ENCODE assay signal across 8 mouse cellular contexts in the genomic region with DNA sequence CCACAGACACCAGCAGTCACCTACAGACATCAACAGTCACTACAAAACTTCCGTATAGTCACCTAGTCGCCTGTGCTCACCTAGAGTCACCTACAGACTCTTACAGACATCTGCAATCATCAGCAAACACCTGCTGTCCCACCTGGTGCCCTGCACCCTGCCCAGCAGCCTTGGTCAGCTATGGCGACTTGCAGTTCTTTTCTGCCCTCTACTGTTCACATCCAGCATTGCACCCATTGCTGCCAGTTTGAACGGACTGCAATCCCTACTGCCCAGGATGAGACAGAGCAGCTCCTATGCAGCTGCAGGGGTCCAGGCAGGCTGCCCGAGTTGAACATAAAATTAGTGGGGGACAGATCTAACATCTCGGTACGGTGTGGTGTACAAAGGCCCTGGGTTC. TPM values are rescaled to one million over a fixed set of nuclear protein-coding genes. Genes with fewer than 3 reads are reported as not detected.
DNase-seq lines count a peak whose midpoint lies in the region; ATAC-seq and TF ChIP-seq lines count a peak whose summit lies in the region.

No protein-coding gene starts in this region.

- no peak overlapping the region for H3K4me3 ChIP-seq in ES-E14 (ENCODE audit: insufficient read depth in 1 of 2, low read depth in 1 of 2, low read length in 2 of 2, poor library complexity in 1 of 2, severe bottlenecking in 1 of 2)
- no peak overlapping the region for H3K4me3 ChIP-seq in forebrain, embryonic 14.5 days (ENCODE audit: low read depth, low read length)
- no peak overlapping the region for H3K4me3 ChIP-seq in layer of hippocampus, adult 2 months
- no peak overlapping the region for H3K4me3 ChIP-seq in lung, embryonic 16.5 days (ENCODE audit: low read length)

- in situ Hi-C loops in ES-E14 (cut with MboI; ENCODE audit: low sequenced_read_pairs in 2 of 2, unreplicated experiment in 2 of 2), result loop anchor here in 1 of 2 experiments (5.0 kb wide), 1 partner anchor 53 kb away; no protein-coding TSS in a partner anchor

- DNase-seq in ES-E14 (ENCODE audit: low read depth, low spot score), result peak; percentile 75
- peak; percentile 77 for DNase-seq in c-Kit-positive CD71-positive TER-119-positive erythroid progenitor cells, embryonic 14.5 days (ENCODE audit: low spot score)
- peak; percentile 89 for DNase-seq in forebrain, embryonic 14.5 days (ENCODE audit: low spot score)
- DNase-seq in heart, postnatal 4 days, result peak; percentile 92
- DNase-seq in layer of hippocampus, adult 2 months (ENCODE audit: low spot score in 2 of 2), result peak in 1 of 2 experiments; percentile 89
- peak; percentile 87 for DNase-seq in retina, adult 2 months (ENCODE audit: low read depth, low spot score)
- peak; percentile 80 for DNase-seq in thymus, postnatal 25 days

- ATAC-seq in forebrain, embryonic 14.5 days, result peak; percentile 79
- ATAC-seq in lung, embryonic 16.5 days (ENCODE audit: low read depth), result peak; percentile 51

- TF ChIP-seq CTCF in layer of hippocampus, adult 2 months (conservative IDR thresholded peaks at IDR 0.05), result peak; percentile 99

- H3K4me1 ChIP-seq in ES-E14 (ENCODE audit: control insufficient read depth in 2 of 2, insufficient read depth in 2 of 2, low read length in 2 of 2, poor library complexity in 1 of 2), result no peaks in the 10 kb centered on the region; a peak in 2 of 4 replicates
- no peaks in the 10 kb centered on the region for H3K4me1 ChIP-seq in forebrain, embryonic 14.5 days (ENCODE audit: control insufficient read depth, insufficient read depth, low read length)
- H3K4me1 ChIP-seq in lung, embryonic 16.5 days (replicated peaks; ENCODE audit: control insufficient read depth, insufficient read depth, low read length), result no peaks in the 10 kb centered on the region; the same call in 1 of the 2 replicates

- no peak overlapping the region for H3K4me2 ChIP-seq in forebrain, embryonic 14.5 days (ENCODE audit: low read length)
- no peak overlapping the region for H3K4me2 ChIP-seq in lung, embryonic 16.5 days (ENCODE audit: low read depth, low read length)

- no peaks in the 10 kb centered on the region for H3K9me3 ChIP-seq in ES-E14 (ENCODE audit: control insufficient read depth, insufficient read depth, low read depth, low read length)
- no peaks in the 10 kb centered on the region for H3K9me3 ChIP-seq in forebrain, embryonic 14.5 days (replicated peaks; ENCODE audit: control insufficient read depth, low read length)
- H3K9me3 ChIP-seq in lung, embryonic 16.5 days (ENCODE audit: control insufficient read depth, low read length), result no peaks in the 10 kb centered on the region

- no peak overlapping the region for H3K9ac ChIP-seq in ES-E14 (ENCODE audit: insufficient read depth, low read depth, low read length, poor library complexity, severe bottlenecking)
- H3K9ac ChIP-seq in forebrain, embryonic 14.5 days (ENCODE audit: low read length), result no peak overlapping the region
- H3K9ac ChIP-seq in lung, embryonic 16.5 days (ENCODE audit: low read length), result no peak overlapping the region

- H3K27me3 ChIP-seq in forebrain, embryonic 14.5 days (replicated peaks; ENCODE audit: control insufficient read depth, insufficient read depth, low read length), result peaks cover 47% of the 10 kb centered on the region
- H3K27me3 ChIP-seq in lung, embryonic 16.5 days (ENCODE audit: control insufficient read depth, insufficient read depth, low read depth, low read length), result peaks cover 45% of the 10 kb centered on the region

- no peak overlapping the region for H3K27ac ChIP-seq in ES-E14 (ENCODE audit: insufficient read depth, low read depth, low read length, poor library complexity, severe bottlenecking)
- H3K27ac ChIP-seq in forebrain, embryonic 14.5 days (ENCODE audit: low read depth, low read length), result no peak overlapping the region
- H3K27ac ChIP-seq in layer of hippocampus, adult 2 months, result no peak overlapping the region
- no peak overlapping the region for H3K27ac ChIP-seq in lung, embryonic 16.5 days (ENCODE audit: low read length)

- no peaks in the 10 kb centered on the region for H3K36me3 ChIP-seq in ES-E14 (ENCODE audit: control insufficient read depth, insufficient read depth, low read length, poor library complexity, severe bottlenecking)
- no peaks in the 10 kb centered on the region for H3K36me3 ChIP-seq in forebrain, embryonic 14.5 days (ENCODE audit: control insufficient read depth, insufficient read depth, low read length)
- H3K36me3 ChIP-seq in lung, embryonic 16.5 days (ENCODE audit: control insufficient read depth, insufficient read depth, low read length), result no peaks in the 10 kb centered on the region

- 2% methylated on average over 7 of the region's 7 CpGs for WGBS in forebrain, embryonic 14.5 days
- 3% methylated on average over 7 of the region's 7 CpGs for WGBS in lung, embryonic 16.5 days

TF ChIP-seq in ES-E14, 5 proteins besides CTCF, POLR2A, EP300 and RAD21:
- no peak for TF ChIP-seq MAFK (IDR thresholded peaks at IDR 0.05; ENCODE audit: insufficient read depth, low read depth, low read length)
- TF ChIP-seq ZC3H11A (IDR thresholded peaks at IDR 0.05; ENCODE audit: borderline replicate concordance, low read depth, low read length), result peak; percentile 79
- no peak for TF ChIP-seq ZNF384 (IDR thresholded peaks at IDR 0.05; ENCODE audit: low read depth, low read length)

RNA-seq across cellular contexts. Expression of a gene that starts 5.3 kb away (rescaled TPM):
- total RNA-seq in ES-E14 (2012; rRNA removed), result 4.9 and 6.3 TPM in 2 replicates
- 16.6 and 17.9 TPM in 2 replicates for polyA plus RNA-seq in forebrain, embryonic 14.5 days (2014; fragmentation: Nextera tagmentation; extraction: Ambion mirVana)
- 100 to 1,000 TPM; 125 to 130 TPM for total RNA-seq in heart, postnatal 4 days (2021)
- 10 to 100 TPM; 60.0 to 60.1 TPM for total RNA-seq in layer of hippocampus, adult 2 months (2021)
- polyA plus RNA-seq in lung, embryonic 16.5 days (2015; fragmentation: Nextera tagmentation; extraction: Ambion mirVana), result 92.5 and 106 TPM in 2 replicates

RNA-seq across cellular contexts. Expression of a gene that starts 32.4 kb away (rescaled TPM):
- total RNA-seq in ES-E14 (2012; rRNA removed), result 5.0 and 8.2 TPM in 2 replicates
- 57.9 and 69.6 TPM in 2 replicates for polyA plus RNA-seq in forebrain, embryonic 14.5 days (2014; fragmentation: Nextera tagmentation; extraction: Ambion mirVana)
- under 1 TPM; 0.09 to 0.33 TPM for total RNA-seq in heart, postnatal 4 days (2021)
- 100 to 1,000 TPM; 286 to 287 TPM for total RNA-seq in layer of hippocampus, adult 2 months (2021)
- polyA plus RNA-seq in lung, embryonic 16.5 days (2015; fragmentation: Nextera tagmentation; extraction: Ambion mirVana), result 0.40 and 0.67 TPM in 2 replicates

RNA-seq across cellular contexts. Expression of a gene that starts 46.1 kb away (rescaled TPM):
- total RNA-seq in ES-E14 (2012; rRNA removed), result 254 and 393 TPM in 2 replicates
- 36.8 and 52.0 TPM in 2 replicates for polyA plus RNA-seq in forebrain, embryonic 14.5 days (2014; fragmentation: Nextera tagmentation; extraction: Ambion mirVana)
- total RNA-seq in heart, postnatal 4 days (2021), result 10 to 100 TPM; 57.1 to 62.3 TPM
- 10 to 100 TPM; 83.1 to 93.5 TPM for total RNA-seq in layer of hippocampus, adult 2 months (2021)
- 82.9 and 83.6 TPM in 2 replicates for polyA plus RNA-seq in lung, embryonic 16.5 days (2015; fragmentation: Nextera tagmentation; extraction: Ambion mirVana)

RNA-seq across cellular contexts. Expression of a gene that starts 49.8 kb away (rescaled TPM):
- 0.94 and 1.9 TPM in 2 replicates for total RNA-seq in ES-E14 (2012; rRNA removed)
- polyA plus RNA-seq in forebrain, embryonic 14.5 days (2014; fragmentation: Nextera tagmentation; extraction: Ambion mirVana), result 0.26 and 0.53 TPM in 2 replicates
- total RNA-seq in heart, postnatal 4 days (2021), result under 1 TPM; 0.50 to 0.57 TPM
- total RNA-seq in layer of hippocampus, adult 2 months (2021), result under 1 TPM; 0.39 to 0.95 TPM
- polyA plus RNA-seq in lung, embryonic 16.5 days (2015; fragmentation: Nextera tagmentation; extraction: Ambion mirVana), result 2.8 and 4.1 TPM in 2 replicates

RNA-seq across cellular contexts. Expression of a gene that starts 57.3 kb away (rescaled TPM):
- total RNA-seq in ES-E14 (2012; rRNA removed), result 1.7 TPM in 2 replicates
- polyA plus RNA-seq in forebrain, embryonic 14.5 days (2014; fragmentation: Nextera tagmentation; extraction: Ambion mirVana), result 1.5 and 2.0 TPM in 2 replicates
- 1 to 10 TPM; 1.9 to 2.4 TPM for total RNA-seq in heart, postnatal 4 days (2021)
- 1 to 10 TPM; 1.9 to 2.1 TPM for total RNA-seq in layer of hippocampus, adult 2 months (2021)
- 7.9 and 9.0 TPM in 2 replicates for polyA plus RNA-seq in lung, embryonic 16.5 days (2015; fragmentation: Nextera tagmentation; extraction: Ambion mirVana)

Comparison
In these comparisons a context has a peak if more than half of its experiments do, and no peak if none do; other contexts are left out.
1. RNA of a gene that starts 32.4 kb away (total RNA-seq): 286 to 287 TPM in layer of hippocampus, adult 2 months; 5.0 to 8.2 TPM in ES-E14 and 0.09 to 0.33 TPM in heart, postnatal 4 days; every median in the first group is over 10 times any median in the second.